Mouse (Mus musculus) left cerebral cortex, adult 2 months (tissue): Measurements from ENCODE around the gene Zbtb42. TPM values are rescaled to one million over a fixed set of nuclear protein-coding genes. Genes with fewer than 3 reads are reported as not detected.

Experiments
- DNase-seq, 2 experiments: peaks; one replicate each; pipeline ENCODE4 v3.0.0; 2021 to 2022; ENCODE audit warnings: low spot score in 2 of 2, mixed read lengths in 1 of 2; ENCODE audit errors: extremely low spot score in 1 of 2
- H3K27ac ChIP-seq: fragments of 200-600 bp; 2 replicates; pipeline ENCODE4 v1.8.1; 2022
- H3K4me3 ChIP-seq: fragments of 200-600 bp; 2 replicates; pipeline ENCODE4 v1.8.1; 2022
- CTCF ChIP-seq: fragments of 200-600 bp; IDR thresholded peaks from 2 replicates; pipeline ENCODE4 v1.8.1; 2022; ENCODE audit warnings: antibody characterized with exemption, mild to moderate bottlenecking, moderate library complexity
- intact Hi-C: fragments of 180-260 bp; cut with DNase I; formaldehyde crosslinking; loops from one replicate; pipeline ENCODE4 v1.15.1; 2025
- total RNA-seq, 2 experiments: library from RNA; stranded (reverse); gene quantifications; 2 replicates each; pipeline ENCODE4 v1.2.3; 2021

The Zbtb42 gene
- total RNA-seq, 2 experiments from 2014 or later: 1.1 to 1.2 TPM

DNA sequence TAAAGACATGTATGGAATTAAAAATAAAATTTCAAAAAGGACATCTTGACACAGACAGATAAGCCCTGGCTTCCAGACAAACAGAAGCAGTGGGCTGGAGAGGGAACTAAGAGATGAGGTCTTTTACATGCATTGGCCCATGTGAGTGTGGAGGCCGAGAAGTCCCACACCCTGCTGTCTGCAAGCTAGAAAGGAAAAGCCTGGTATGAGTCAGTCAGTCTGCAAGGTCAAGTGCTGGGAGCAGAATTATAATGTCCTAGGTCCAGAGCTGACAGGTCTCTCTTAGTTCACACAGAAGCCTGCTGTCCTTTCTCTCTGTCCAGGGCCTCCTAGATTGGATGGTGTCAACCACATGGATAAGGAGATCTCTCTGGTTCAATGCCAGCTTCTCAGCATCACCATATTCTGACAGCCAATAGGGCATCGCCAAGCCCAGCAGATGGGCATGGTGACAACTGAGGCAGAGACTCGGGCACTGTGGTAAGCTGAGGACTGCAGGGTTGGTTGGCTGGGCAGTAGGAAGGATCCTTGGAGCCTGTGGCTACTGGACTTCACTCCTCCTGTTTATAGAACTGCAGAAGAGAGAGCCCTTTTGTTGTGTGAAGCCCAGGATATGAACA, 18.3 kb downstream of the Zbtb42 start:
- no peak for TF ChIP-seq CTCF
- Histone ChIP-seq H3K27ac (no peak overlapping the region), H3K4me3 (no peak overlapping the region)
- intact Hi-C loops: no loop called here
- DNase-seq: no peak

GRCm38 (mm10) chr12:112700522-112700921, 21.9 kb downstream of the Zbtb42 start:
- no peak for DNase-seq
- intact Hi-C loops: no loop called here
- no peak for TF ChIP-seq CTCF
- no peak overlapping the region for H3K4me3 ChIP-seq
- no peak overlapping the region for H3K27ac ChIP-seq

DNA sequence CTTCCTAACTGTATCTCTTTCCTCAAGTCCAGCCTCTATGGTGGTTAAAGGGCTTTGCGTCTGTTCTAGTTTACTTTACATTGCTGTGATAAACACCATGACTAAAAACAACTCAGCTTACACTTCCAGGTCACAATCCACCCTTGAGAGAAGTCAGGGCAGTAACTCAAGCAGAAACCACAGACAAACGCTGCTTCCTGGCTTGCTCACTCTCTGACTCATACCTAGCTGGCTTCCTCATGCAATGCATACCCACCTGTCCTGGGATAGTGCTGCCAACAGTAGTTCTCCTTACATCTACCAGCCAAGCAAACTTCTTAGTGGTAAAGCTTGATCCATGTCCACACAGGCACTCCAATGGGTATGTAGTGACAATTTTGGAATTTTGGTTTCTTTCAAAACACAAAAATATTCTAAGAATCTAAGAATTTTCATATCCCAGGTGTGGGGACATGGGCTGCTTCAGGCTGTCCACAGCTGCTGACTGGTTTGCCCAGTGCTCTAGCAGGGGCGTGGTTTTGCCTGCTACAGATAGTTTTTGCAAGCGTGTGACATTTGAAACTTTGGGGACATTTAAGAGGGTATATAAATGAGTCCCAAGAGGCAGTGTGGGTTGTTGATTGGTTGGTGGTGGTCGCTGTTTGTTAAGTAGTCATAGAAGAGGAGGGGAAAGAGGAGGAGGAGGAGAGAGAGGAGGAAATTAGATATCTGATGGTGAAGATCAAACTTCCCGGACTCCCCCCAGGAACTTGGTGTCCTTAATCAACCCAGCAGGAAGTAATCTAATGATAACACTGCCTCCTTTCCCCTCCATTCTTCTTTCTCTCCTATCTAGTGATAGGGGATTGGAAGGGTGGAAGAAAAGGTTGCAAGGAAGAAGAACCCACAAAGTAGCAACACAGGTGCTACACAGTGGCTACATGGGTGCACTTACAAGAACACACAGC, 24.0 kb downstream of the Zbtb42 start:
- Histone ChIP-seq H3K4me3 (no peak overlapping the region), H3K27ac (no peak overlapping the region)
- no peak for DNase-seq
- intact Hi-C loops: no loop called here
- no peak for TF ChIP-seq CTCF

GRCm38 (mm10) chr12:112706704-112707572, 28.3 kb downstream of the Zbtb42 start:
- intact Hi-C loops: loop anchor here (1.0 kb wide), 2 partner anchors 32 to 54 kb away; no protein-coding TSS in a partner anchor
- 0 out of 2 replicates have a peak overlapping the region, but pooled peaks have one; percentile 6 for H3K4me3 ChIP-seq
- TF ChIP-seq CTCF: peak; percentile 100

DNA sequence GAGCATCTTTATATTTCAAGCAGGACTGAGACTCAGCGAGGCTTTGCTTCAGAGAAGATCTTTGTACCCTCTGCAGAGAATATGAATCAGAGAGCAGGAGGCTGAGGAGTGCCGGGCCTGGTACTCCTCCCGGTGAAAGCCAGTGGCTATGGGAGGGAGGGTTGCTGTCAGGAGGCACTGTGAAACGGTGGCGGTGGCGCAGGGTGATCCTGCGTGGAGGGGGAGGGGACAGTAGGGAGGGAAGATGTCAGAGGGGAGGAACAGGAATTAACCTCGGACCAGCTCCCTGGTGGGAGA, 28.9 kb downstream of the Zbtb42 start:
- intact Hi-C loops: loop anchor here (1.0 kb wide), 2 partner anchors 32 to 54 kb away; no protein-coding TSS in a partner anchor
- no peak overlapping the region for H3K27ac ChIP-seq
- TF ChIP-seq CTCF: no peak
- DNase-seq: no peak
- H3K4me3 ChIP-seq: no peak overlapping the region

More at GRCm38 (mm10) chr12:112706704-112707572, 28.3 kb downstream of the Zbtb42 start:
- peak; percentile 86 to 92 for DNase-seq
- H3K27ac ChIP-seq: no peak overlapping the region

DNA sequence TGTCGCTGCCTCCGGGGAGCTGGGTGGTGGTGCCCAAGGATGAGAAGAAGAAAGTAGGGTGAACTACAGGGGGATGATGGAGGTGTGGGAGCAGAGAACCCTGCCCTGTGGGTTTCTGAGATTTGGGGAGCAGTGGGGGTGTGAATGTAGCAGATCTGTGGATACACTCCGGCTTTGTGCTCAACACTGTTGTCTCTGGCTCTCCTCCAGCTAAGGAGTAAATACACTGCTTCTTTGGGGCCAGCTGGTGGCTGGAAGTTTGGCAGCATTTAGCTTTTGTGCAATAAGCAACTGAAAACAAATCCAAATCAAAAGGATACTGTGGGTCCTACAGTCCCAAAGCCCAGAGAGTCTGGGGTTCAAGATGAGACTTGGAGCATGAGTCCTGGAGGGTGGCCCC, 35.4 kb downstream of the Zbtb42 start:
- no peak for DNase-seq
- TF ChIP-seq CTCF: no peak
- Histone ChIP-seq H3K27ac (no peak overlapping the region), H3K4me3 (no peak overlapping the region)
- intact Hi-C loops: no loop called here

- TF ChIP-seq CTCF: peak; percentile 64
- no peak for DNase-seq
- intact Hi-C loops: no loop called here
Observed at GRCm38 (mm10) chr12:112717140-112717539, 38.5 kb downstream of the Zbtb42 start.

DNA sequence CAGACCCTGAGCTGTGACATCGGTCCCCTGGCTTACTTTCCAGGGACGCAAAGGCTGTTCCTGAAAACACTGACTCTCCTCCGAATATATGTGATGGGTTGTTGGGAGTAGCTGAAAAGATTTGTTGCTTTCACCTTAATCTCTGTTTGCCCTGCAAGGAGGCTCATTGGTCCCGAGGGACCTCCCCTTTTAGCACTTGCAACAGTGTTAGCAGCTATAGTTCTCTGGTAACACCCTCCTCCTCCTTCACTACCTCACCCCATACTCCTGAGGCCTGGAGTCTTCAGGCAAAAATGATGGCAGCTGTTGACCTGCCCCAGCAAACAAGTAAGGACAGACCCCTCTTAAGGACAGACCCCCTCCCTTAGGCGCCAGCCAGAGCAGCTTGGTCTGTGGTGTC, 40.4 kb downstream of the Zbtb42 start:
- no peak for TF ChIP-seq CTCF
- no peak overlapping the region for H3K27ac ChIP-seq
- H3K4me3 ChIP-seq: no peak overlapping the region
- DNase-seq: no peak
- intact Hi-C loops: no loop called here

More at GRCm38 (mm10) chr12:112717140-112717539, 38.5 kb downstream of the Zbtb42 start:
- no peak overlapping the region for H3K27ac ChIP-seq
- H3K4me3 ChIP-seq: no peak overlapping the region

- intact Hi-C loops: no loop called here
- no peak for DNase-seq
- no peak within 1 kb of the TSS for H3K27ac ChIP-seq
- no peak for TF ChIP-seq CTCF
- H3K4me3 ChIP-seq: peak within 1 kb of the TSS; percentile 46
Observed at GRCm38 (mm10) chr12:112720216-112720615, 41.6 kb downstream of the Zbtb42 start, which contains the start of gene Cep170b. Gene Cep170b, plus strand, starts transcription at chr12:112720455.

DNA sequence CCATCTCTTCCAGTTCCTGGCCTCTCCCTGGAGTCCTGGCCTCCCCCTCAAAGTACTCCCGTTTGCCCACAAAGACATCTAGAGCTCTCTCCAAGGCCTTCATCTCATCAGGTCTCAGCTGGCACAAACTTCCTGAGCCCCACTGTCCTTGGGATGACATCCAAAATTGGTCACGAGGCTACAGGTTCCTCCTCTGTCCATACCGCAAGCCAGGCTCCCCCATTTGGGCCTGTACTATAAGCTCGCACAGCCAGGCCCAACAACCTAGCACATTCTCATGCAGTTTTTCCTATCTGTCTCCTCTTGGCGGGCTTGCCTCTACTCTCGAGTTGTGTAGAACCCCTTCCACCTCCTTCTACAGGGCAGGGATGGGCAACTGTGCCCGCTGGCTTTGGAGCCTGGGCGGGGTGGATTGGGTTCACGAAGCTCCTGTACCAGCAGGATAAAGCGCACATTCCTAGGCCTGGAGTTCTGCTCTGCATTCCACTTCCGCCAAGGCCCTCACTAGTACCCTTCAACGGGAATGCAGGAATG, 42.3 kb downstream of the Zbtb42 start:
- no peak for TF ChIP-seq CTCF
- DNase-seq: no peak
- intact Hi-C loops: no loop called here
- Histone ChIP-seq H3K4me3 (peak overlapping the region; percentile 46), H3K27ac (no peak overlapping the region)
